Mouse (Mus musculus): ENCODE measurements at regions not wholly inside any gene's neighbourhood (a gene's known extent, or its start where the extent isn't known, plus 50 kb on each side); places are given as distances from the start of the nearest gene placed in this dataset.

DNA sequence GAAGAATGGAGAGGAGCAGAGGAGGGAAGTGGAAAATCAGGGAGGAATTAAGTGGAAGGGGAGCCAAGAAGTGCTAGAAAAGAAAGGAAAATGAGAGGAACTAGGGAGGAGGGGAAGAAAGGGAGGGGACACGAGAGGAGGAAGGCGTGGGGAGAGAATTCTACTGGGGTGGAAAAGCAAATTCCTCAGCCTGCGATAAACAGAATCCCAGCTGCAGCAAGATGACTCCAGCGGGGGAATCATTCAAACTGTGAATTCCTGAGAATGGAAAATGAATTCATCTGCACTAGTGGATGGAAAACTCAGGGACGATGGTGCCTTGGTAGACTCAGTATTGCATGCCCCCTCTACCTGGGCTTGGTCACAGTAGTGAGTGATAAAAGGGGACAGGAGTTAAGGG, 322.6 kb downstream of the Bcor start:
- DNase-seq (ENCODE audit: low spot score in 2 of 2), result no peak

DNA sequence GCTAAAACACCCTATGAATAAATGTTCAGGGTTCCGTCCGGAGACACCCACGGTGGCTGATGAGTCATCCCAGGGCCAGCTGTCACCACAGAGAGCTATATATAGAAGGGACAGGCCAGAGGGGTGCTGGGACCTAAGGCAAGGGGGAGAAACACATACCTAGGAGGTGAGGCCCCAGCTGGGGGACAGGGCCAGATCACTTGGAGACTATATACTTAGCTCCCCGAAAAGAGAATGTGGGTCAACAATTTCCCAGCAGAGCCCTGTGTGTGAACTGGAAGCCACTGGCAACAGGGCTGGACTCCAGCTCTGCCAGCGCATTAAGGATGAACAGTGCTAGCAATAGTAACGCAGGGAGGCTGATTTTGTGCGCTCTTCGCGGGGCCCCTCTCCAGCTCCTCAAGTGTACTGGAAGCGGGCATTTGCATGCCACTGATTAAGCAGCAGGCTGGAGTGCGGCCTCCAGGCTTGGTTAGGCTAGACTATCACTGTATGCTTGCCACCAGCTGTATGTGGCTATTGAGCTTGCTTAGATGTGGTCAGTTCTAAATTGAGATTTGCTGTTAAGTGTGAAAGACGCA, 320.4 kb downstream of the Bcor start:
- DNase-seq (ENCODE audit: low spot score in 2 of 2), result no peak

DNA sequence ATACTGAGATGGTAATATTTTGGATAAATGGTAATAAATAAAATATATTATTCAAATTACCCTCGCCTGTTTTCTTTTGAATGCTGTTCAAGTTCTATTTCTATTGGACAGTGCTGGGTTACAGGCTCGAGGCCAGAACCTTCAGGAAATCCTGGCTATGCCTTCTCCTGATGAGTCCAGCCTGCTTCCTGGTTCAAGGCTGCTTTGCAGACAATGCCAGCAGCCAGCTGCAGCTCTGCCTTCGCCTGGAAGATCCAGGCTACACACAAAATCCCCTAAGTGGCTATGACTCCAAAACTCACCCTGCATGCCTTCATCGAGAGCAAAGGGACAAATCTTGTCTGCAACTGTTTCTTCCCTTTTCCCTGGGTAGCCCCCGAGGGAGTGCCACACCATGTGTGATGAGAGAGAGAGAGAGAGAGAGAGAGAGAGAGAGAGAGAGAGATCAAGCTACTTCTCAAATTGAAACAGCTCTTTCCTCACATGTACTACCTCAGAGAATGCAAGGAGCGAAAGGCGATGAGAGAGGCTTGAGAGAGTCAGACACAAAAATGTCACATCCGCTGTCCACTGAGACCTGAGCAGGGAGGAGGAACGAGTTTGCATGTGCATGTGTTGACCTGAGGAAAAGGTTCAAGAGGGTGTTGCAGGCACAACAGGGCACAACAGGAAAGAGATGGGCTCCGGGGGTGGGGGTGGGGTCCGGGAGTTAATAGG, 319.7 kb downstream of the Bcor start:
- DNase-seq (ENCODE audit: low spot score in 2 of 2), result no peak

DNA sequence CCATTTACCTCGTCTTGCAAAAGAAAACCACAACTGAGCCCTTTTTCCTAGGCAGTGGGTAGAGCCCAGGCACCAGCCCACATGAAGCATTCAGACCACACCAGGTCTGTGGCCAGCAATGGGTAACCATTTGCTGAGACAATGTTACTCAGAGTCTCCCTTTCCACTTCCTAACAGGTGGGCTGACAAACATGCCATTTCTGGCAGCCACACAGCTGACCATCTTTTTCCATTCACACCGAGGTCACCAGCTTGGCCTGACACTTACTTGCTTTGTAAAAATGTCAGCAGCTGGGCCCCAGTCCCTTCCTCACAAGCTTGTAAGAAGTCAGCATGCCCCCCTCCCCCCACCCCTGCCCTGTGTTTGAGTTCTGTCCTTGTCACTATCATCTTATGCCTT, 314.6 kb downstream of the Bcor start:
- no peak for DNase-seq (ENCODE audit: low spot score in 2 of 2)

DNA sequence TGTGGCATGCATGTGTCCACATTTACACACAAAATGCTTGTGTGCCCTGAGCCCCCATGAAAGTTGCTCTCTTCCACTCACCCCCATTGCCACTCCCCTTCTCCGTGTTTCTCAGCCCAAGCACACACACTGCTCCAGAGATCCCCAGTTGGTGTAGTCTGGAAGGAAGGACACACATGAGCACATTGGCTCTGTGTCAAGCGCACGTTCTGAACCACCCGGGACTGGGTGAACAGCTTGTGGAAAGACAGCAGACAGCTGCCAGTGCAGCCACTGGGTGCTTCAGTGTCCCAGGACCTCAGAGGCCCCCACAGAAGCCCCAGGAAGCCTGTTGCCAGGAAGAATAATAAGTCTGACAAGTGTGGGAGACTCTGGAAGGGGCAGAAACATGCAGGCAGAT, 304.2 kb downstream of the Bcor start:
- no peak for DNase-seq (ENCODE audit: low spot score in 2 of 2)

DNA sequence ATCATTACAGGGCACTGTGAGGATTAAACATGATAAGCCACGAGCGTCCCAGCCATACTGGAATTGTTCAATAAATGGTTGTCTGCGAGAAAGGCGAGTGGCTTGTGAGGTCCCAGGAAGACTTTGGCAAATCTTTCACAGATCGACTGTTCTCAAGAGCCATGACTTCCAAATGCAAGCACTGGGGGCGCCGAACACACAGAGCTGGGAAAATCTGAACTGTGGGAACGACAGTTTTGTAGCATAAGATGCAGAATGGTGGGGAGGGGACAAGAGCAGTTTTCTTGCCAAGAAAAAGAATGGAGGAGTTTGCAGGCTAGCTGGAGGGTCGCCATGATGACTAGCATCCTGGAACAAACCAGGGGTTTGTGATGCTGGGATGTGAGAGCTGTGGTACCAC, 300.8 kb downstream of the Bcor start:
- no peak for DNase-seq (ENCODE audit: low spot score in 2 of 2)

DNA sequence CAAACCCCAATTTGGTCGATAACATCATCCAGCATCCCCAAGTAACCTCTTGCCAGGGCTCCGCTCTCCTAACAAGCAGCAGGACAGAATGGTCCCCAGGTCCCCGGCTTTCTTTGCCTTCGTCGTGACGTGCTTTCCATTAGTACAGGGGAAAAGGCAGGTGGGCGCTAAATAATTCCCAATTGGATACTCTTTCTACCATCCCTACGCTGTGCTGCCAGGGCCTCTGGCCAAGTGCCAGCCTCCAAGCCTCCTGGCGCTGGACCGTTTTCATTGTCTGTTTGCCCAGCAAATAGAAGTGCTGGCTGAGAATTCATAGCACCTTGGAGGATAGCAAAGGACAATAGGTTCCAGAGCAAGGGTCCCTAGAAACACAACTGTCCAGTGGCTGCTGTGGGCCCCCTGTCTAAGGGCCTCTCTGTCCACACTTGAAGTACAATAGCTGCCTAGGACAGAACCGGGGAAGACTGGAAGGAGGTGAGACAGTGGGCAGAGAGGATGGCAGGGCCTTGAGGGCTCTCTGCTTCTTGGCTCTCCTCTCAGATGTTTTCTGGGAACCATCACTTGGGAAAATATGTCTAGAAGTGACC, 298.9 kb downstream of the Bcor start:
- no peak for DNase-seq (ENCODE audit: low spot score in 2 of 2)

DNA sequence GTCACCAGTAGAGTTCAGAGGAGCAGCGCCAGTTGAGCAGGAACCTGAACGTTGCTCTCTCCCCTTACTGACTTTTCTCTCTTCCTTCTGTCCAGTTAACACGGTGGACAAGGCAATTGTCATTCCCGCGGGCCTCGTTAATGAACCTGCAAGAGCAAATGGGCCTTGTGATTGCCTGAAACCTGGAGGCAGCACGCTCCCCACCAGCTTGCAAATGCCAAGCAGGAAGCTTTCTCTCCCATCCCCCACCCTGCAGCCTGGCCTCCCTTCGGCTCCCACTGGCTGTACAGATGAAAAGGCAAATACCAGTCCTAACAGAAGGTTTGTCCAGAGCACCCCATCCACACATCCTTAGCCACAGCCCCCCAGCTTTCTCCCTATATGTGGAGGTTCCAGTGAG, 298.3 kb downstream of the Bcor start:
- no peak for DNase-seq (ENCODE audit: low spot score in 2 of 2)

DNA sequence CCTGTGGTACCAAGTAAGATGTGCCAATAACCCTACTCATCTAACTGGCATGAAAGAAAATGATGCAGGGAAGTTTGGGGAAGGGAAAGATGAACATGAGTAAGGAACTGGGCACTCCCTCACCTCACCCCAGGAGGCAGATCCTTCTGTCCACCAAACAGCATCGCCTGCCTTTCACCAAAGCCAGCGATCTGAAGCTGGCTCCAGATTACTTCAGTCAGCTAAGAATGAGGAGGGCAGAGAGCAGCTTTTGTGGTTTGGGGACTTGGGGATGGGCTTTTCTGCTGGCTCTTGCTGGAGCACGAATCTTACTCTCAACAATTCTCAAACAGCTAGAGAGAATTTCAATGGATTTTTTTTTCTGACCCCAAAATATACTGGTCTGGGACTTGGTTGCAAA, 297.0 kb downstream of the Bcor start:
- no peak for DNase-seq (ENCODE audit: low spot score in 2 of 2)

DNA sequence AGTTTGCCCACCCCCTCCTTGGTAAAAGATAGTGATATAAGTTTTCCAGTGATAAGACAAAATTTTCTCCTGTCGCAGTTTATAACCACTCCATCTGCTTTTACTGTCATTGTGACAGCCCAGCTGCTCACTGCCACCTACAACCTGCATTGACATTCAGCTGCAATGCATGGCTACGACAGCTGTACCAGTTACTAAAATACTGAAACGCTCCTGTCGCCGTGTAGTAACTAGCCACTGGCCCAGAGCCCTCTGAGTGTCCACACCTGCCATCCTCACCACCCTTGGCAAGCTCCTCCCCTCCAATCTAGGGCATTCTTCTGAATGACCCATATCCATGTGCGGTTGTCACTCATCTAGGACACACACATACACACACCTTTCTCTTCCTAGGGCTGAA, 286.2 kb downstream of the Bcor start:
- DNase-seq (ENCODE audit: low spot score in 2 of 2), result no peak

DNA sequence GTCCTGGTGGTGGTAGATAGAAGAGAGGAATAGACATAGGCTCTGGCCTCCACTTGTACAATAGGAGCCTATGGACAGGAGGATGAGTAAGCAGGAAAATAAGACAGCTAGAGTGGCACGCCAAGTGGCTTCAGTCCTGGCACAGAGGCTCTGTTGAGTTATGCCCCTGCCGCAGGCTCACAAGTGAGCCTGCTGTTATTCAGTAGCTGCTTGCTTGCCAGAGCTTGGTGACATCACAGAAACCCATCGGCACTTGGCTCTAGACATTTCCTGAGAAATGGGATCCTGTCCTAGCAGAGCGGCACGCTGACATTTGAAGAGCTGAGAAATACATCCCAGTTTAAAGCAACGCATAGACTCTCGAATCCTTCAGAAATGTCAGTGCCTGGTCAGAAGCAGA, 283.5 kb downstream of the Bcor start:
- DNase-seq (ENCODE audit: low spot score in 2 of 2), result no peak

DNA sequence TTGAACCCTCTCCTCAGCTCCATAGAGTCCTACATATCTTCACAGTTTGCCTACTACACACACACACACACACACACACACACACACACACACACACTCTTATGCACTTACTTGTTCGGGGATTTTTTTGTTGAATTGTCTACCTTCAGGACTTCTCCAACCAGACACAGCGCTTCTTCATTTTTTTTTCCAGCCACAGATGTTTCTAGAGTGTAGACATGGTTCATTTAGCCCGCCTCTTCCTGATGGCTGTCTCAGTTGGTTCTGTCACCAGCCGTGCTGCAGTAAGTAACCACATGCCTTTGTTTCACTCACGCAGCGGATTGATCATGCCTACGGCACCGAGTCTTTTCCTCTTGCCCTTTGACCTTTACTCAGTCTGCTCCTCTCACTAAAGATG, 282.1 kb downstream of the Bcor start:
- DNase-seq (ENCODE audit: low spot score in 2 of 2), result no peak

DNA sequence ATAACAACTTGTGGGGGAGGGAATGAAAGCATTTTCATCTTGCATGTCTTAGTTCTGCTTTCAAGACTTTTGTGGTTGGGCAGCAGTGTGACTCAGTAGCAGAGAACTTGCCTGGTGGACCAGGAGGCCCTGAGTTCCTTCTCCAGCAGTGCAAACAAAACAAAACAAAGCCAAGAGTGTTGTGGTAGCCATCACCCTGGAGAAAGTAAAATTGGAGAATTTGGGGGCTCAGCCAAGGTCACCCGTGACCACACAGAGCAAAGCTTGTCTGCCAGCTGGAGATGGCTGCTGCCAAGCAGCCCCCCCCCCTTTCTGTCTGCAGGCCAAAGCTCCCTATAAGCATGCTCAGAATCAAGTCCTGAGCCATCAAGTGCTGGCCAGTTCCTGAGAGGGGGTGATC, 279.2 kb downstream of the Bcor start:
- DNase-seq (ENCODE audit: low spot score in 2 of 2), result no peak

DNA sequence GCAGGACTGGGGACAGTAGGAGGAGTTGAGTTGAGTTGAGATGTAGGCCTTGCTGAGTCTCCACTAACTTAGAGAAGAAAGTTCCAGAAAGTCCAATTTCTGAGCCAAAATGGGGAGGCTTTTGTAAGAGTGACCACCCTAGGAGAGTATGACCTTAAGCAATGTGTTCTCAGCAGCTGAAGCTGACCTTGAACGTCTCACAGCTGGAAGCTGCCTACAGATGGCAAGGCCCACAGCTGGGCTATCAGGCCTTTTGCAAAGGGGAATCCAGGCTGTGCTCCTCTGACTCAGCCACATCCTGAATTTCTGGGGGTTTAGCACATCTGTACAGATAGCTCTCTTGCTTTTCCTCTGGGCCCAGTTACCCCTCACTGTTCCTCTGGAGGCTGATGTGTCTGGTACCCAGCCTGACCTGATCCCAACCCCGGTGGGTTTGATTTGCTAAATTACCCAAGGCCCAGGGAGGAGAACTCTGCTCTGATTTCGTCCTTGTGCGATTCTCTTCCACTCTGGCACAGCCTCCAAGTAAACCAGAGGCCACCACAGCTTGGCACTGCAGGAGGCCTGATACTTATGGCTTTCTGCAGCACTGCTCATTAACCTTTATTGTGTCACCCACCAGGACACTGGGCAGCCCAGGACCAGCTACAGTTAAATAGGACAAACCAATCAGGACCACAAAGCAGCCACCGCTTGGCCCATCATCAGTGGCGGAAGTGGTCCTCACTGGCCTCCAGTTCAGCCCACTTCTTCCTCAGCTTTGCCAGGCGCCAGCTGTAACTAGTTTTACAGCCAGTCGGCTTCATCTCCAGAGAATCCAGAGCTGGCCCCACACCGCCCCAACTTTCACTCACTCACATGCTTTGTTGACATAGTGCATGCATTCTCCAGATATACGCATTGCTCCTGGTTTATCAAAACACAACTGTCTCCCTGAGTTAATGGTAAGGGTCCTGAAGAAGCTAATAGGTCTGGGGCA, 276.1 kb downstream of the Bcor start:
- no peak for DNase-seq (ENCODE audit: low spot score in 2 of 2)

DNA sequence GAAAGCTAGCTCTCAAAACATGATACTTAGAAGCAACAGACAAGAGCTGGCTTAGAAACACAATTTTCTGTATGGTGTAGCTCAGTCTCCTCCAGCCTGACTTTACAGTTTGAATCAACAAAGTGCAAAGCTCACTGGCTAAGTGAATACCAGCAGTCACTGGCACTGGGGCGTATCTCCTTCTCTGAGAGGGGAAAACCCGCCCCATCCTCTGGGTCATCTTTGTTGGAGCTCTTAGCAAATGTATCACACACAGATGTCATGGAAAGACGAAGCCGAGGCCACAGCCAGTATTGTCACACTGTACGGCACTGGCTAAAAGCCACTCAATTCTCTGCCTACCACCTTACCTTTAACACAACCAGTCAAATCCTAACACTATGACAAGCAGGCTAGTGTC, 267.8 kb downstream of the Bcor start:
- no peak for DNase-seq (ENCODE audit: low spot score in 2 of 2)

DNA sequence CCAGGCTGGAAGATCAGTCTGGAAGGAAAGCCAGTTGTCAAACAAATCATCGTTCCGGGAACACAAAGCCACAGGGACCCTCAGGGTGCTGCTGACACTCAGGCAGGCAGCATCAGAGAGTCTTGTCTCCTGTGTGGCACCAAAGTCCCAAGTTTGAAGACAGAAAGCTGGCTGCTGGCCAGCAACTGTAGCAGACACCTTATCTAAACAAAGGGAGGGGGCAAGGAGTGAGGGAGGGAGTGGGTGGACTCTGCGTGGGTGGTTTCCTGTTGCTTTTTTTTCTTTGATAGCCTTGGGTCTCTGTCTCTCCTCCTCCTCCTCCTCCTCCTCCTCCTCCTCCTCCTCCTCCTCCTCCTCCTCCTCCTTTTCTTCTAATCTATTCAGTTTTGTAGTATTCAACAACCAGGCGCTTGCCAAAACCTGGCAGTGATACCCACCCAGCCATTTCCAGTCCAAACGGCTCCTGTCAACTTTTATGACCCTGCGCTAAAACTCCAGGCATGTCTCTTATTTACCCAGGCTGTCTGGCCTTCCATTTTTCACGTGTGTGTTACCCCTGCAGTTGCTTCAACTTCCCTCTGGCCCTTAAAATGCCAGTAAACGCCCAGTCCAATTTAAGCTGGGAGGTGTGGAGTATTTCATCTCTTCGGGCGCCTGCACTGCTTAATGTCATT, 266.4 kb downstream of the Bcor start:
- no peak for DNase-seq (ENCODE audit: low spot score in 2 of 2)

DNA sequence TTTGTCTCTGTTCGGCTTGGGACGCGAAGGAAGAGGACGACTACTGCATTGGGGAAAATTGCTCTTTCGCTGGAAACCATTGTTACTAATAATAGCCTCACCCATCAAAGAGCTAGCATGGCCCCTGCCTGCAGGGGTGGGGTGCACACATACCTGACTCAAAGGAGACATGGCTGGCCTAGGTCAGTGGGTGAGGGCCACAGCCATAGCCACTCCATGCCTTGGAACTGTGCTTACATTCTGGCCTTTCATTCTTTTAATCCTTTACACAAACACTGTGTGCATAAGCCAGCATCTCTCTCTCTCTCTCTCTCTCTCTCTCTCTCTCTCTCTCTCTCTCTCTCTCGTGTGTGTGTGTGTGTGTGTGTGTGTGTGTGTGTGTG, 265.9 kb downstream of the Bcor start:
- DNase-seq (ENCODE audit: low spot score in 2 of 2), result no peak

DNA sequence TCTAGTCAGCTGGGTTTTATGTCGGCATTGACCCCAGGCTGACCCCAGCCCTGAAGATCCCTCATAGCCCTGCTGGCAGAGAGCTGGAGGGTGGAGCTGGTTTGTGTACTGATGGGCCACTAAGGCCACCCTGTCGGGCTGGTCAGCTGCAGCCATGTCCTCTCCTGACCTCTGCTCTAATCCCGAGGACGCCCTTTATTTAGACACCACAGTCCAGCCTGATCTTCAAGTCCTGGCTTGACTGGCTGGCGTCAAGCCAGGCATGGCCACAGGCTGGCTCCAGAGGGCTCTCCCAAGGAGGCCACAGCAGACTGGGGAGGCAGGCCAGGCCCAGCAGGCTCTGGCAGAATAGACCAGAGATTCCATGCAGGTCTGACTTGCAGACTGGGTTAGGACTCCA, 264.8 kb downstream of the Bcor start:
- no peak for DNase-seq (ENCODE audit: low spot score in 2 of 2)

DNA sequence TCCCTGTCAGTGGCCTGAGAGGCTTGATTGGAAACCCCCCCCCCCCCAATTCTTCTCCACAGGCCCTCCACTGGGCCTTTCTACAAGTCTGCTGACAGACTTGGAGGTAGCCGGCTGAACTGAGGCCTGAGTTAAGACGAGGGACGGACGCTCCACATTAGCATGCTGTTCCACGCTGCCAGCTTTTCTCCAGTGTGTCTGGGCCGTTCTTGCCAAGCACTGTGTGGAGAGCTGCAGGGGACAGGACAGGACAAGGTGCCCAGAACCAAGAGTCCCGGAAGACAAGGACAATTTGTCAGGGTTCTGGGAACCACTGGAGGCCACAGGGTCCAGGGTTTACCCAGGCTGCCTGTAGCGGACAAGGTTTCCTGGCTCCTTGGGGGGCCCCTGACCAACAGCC, 261.9 kb downstream of the Bcor start:
- DNase-seq (ENCODE audit: low spot score in 2 of 2), result no peak

DNA sequence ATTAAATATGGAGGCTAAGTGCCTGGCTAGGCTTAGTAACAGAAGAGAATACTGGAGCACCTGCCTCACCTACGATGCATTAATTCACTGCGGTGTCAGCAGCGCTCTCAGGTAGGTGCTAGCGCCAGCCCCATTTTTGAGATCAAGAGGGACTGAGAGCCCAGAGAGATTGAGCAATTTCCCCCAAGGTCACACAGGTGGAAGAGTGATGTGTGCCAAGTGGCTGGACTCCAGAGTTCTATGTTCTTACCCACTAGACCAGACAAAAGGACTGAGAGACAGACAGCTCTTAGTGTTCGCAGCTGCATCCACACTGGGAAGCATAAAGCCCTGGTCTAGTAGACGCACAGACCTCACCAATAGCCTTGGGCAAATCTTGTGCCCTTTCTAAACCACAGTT, 261.1 kb downstream of the Bcor start:
- no peak for DNase-seq (ENCODE audit: low spot score in 2 of 2)

DNA sequence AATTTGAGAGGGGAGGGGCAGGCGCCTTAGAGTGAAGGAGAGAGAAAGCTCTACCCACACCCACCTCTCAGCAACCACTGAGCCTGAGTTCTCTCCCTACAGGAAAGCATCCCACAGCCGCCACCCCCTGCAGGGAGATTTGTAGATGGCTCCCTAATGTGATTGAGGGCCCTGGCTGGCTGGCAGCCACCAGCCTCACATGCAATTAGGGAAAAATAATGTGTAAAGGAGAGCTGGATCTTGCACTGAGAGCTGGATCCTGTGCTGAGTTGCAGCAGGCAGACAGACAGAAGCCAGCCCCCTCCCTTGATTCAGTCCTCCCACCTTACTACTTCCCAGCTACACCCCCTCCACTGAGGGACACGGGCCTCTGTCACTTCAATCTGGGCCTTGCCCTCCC, 260.2 kb downstream of the Bcor start:
- no peak for DNase-seq (ENCODE audit: low spot score in 2 of 2)

DNA sequence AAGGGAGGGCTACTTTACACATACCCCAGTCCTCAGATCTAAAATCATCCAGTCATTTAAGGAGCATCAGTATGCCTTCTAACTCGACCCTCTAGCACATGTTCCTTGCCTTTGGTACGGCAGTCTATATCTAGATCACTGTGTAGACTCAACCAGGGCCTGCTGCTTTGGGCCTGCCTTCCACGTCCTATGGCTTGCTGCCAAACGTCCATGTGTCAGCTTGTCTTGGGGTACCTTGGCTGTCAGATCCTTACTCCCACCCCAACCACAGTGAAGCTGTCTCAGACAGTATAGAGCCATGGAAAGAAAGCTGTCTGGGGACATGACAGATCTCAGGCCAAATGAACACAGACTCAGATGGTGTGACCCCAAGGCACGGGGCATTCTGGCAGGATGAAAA, 258.4 kb downstream of the Bcor start:
- no peak for DNase-seq (ENCODE audit: low spot score in 2 of 2)

All from thymus, postnatal 10 days (tissue).